Mouse (Mus musculus): ENCODE data around the gene Ccnb1ip1. TPM values are rescaled to one million over a fixed set of nuclear protein-coding genes. Genes with fewer than 3 reads are reported as not detected.

Ccnb1ip1 gene
- polyA plus RNA-seq, 2 experiments: not detected

DNA sequence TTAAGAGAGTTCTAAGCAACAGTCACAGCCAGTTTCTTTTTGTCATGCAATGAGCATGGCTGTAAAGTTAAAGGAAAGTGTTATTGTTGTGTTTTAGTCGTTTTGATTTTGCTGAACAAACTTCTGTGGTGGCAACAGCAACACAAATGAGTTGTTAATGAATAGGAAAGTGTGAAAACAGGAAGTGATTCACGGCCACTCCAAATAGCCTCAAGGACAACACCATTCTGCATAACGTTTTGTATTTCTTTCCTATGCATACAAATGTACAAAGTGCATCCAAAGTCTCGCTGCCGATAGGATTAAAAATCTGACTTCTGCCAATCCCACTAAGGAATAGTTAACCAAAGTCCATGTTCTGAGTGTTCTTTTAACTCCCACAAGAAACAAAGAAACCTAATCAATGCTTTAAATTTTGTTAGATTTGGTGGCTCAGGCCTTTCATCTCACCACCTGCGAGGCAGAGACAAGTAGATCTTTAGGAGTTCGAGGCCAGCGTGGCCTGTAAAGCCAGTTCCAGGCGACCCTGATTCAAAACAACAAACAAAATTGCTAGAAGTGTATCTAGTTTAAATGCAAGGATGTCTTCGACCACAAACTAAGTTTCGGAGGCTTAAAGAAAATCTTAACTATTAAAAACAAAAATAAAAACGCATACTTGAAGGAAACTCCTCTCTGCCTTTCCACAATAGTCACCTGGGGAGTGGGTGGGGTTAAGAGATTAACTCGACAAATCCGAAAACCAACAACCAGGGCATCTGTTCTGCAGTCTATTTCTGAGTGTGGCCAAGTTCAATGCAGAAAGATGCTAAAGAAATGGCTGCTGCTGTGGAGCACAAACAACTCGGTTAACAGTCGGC lies 22.9 kb downstream of the Ccnb1ip1 start:
- Histone ChIP-seq H3K9me3 (ENCODE audit: control insufficient read depth, low read length) (no peaks in the 10 kb centered on the region), H3K4me3 (ENCODE audit: insufficient read depth in 1 of 2, low read depth in 2 of 2, low read length in 2 of 2) (peak overlapping the region; percentile 74 to 92), H3K27ac (no peak overlapping the region; the same call in 1 of the 2 replicates), H3K36me3 (replicated peaks; ENCODE audit: control insufficient read depth, insufficient read depth, low read depth) (no peaks in the 10 kb centered on the region), H3K4me1 (replicated peaks; ENCODE audit: control insufficient read depth in 2 of 2, insufficient read depth in 2 of 2, low read length in 1 of 2) (peaks cover 0 to 4% of the 10 kb centered on the region in 2 experiments; a peak in 3 of 4 replicates), H3K4me2 (ENCODE audit: low read depth) (peak overlapping the region; percentile 79), H3K9ac (replicated peaks) (peak overlapping the region; percentile 87), H3K27me3 (ENCODE audit: control insufficient read depth, insufficient read depth, low read length) (no peaks in the 10 kb centered on the region)
- peak; percentile 62; the same call in 1 of the 2 replicates for ATAC-seq (ENCODE audit: insufficient read depth)
- DNase-seq (ENCODE audit: low read depth in 3 of 3, low spot score in 3 of 3): no peak
- WGBS (ENCODE audit: insufficient replicate concordance): 16% methylated on average over 16 of the region's 16 CpGs
- TF ChIP-seq CTCF (IDR thresholded peaks at IDR 0.05; ENCODE audit: low read depth) (no peak), EP300 (IDR thresholded peaks at IDR 0.05; ENCODE audit: low read depth) (no peak)

DNA sequence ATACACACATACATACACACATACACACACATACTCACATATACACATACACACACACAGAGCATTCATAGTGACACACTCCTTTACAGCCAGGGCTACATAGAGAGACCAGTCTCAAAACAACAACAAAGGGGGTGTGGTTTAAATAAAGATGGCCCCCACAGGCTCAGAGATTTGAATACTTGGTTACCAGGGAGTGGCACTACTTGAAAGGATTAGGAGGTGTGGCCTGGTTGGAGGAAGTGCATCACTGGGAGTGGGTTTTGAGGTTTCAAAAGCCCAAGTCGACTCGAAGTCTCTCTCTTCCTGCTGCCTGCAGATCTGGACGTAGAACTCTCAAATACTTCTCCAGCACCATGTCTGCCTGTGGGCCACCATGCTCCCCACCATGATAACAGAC lies 25.4 kb downstream of the Ccnb1ip1 start:
- WGBS (ENCODE audit: insufficient replicate concordance): 55% methylated on average over 3 of the region's 3 CpGs
- Histone ChIP-seq H3K9me3 (ENCODE audit: control insufficient read depth, low read length) (no peaks in the 10 kb centered on the region), H3K4me3 (ENCODE audit: insufficient read depth in 1 of 2, low read depth in 2 of 2, low read length in 2 of 2) (no peak overlapping the region), H3K4me2 (ENCODE audit: low read depth) (no peak overlapping the region), H3K4me1 (replicated peaks; ENCODE audit: control insufficient read depth in 2 of 2, insufficient read depth in 2 of 2, low read length in 1 of 2) (peaks cover 0 to 4% of the 10 kb centered on the region in 2 experiments; a peak in 3 of 4 replicates), H3K27ac (no peak overlapping the region), H3K9ac (replicated peaks) (no peak overlapping the region), H3K36me3 (replicated peaks; ENCODE audit: control insufficient read depth, insufficient read depth, low read depth) (no peaks in the 10 kb centered on the region), H3K27me3 (ENCODE audit: control insufficient read depth, insufficient read depth, low read length) (no peaks in the 10 kb centered on the region)
- DNase-seq (ENCODE audit: low read depth in 3 of 3, low spot score in 3 of 3) (no peak), ATAC-seq (ENCODE audit: insufficient read depth) (no peak)
- TF ChIP-seq EP300 (IDR thresholded peaks at IDR 0.05; ENCODE audit: low read depth) (no peak), CTCF (IDR thresholded peaks at IDR 0.05; ENCODE audit: low read depth) (no peak)

DNA sequence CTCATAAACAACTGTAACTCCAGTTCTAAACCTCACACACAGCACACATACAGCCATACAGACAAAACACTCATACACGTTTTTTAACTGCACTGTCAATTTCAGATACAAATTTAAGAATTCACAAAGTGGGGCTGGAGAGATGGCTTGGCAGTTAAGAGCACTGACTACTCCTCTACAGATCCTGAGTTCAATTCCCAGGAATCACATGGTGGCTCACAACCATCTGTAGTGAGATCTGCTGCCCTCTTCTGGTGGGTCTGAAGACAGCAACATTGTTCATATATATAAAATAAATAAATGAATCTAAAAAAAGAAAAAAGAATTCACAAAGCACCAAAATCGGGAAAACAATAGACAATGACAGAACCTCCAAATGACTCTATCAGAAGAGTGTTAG lies 36.2 kb downstream of the Ccnb1ip1 start:
- Histone ChIP-seq H3K4me1 (replicated peaks; ENCODE audit: control insufficient read depth in 2 of 2, insufficient read depth in 2 of 2, low read length in 1 of 2) (no peaks in the 10 kb centered on the region), H3K9ac (replicated peaks) (no peak overlapping the region), H3K27ac (no peak overlapping the region), H3K4me2 (ENCODE audit: low read depth) (no peak overlapping the region), H3K4me3 (ENCODE audit: insufficient read depth in 1 of 2, low read depth in 2 of 2, low read length in 2 of 2) (no peak overlapping the region), H3K9me3 (ENCODE audit: control insufficient read depth, low read length) (no peaks in the 10 kb centered on the region), H3K36me3 (replicated peaks; ENCODE audit: control insufficient read depth, insufficient read depth, low read depth) (peaks cover 3% of the 10 kb centered on the region; the same call in 1 of the 2 replicates), H3K27me3 (ENCODE audit: control insufficient read depth, insufficient read depth, low read length) (no peaks in the 10 kb centered on the region)
- WGBS (ENCODE audit: insufficient replicate concordance): 53% methylated on average over 2 of the region's 2 CpGs
- TF ChIP-seq CTCF (IDR thresholded peaks at IDR 0.05; ENCODE audit: low read depth) (peak; percentile 38; the same call in 1 of the 2 replicates), EP300 (IDR thresholded peaks at IDR 0.05; ENCODE audit: low read depth) (no peak)
- ATAC-seq (ENCODE audit: insufficient read depth) (no peak), DNase-seq (ENCODE audit: low read depth in 3 of 3, low spot score in 3 of 3) (no peak)

DNA sequence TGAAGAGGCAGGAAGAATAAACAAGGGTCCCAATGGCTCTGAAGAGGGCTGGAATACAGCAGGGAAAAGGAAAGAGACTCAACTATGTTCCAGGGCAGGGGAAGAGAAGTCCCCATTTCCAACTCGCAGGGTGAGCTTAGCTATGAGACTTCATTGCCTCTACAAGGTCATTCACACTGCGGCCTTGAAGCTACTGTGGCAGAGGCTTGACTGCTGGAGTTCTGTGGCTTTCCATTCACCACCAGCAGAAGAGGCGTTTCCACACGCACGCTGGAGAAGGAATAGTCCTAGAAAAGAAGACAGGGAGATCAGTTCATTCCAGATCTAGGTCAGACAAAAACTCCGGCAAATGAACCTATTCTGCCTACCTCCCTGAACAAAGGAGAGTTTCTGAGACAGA lies 41.8 kb downstream of the Ccnb1ip1 start:
- ATAC-seq (ENCODE audit: insufficient read depth): no peak
- Histone ChIP-seq H3K4me1 (replicated peaks; ENCODE audit: control insufficient read depth in 2 of 2, insufficient read depth in 2 of 2, low read length in 1 of 2) (no peaks in the 10 kb centered on the region), H3K4me3 (ENCODE audit: insufficient read depth in 1 of 2, low read depth in 2 of 2, low read length in 2 of 2) (no peak overlapping the region), H3K4me2 (ENCODE audit: low read depth) (no peak overlapping the region), H3K36me3 (replicated peaks; ENCODE audit: control insufficient read depth, insufficient read depth, low read depth) (no peaks in the 10 kb centered on the region), H3K9ac (replicated peaks) (no peak overlapping the region), H3K9me3 (ENCODE audit: control insufficient read depth, low read length) (no peaks in the 10 kb centered on the region), H3K27me3 (ENCODE audit: control insufficient read depth, insufficient read depth, low read length) (no peaks in the 10 kb centered on the region), H3K27ac (no peak overlapping the region)
- no peak for TF ChIP-seq EP300 (IDR thresholded peaks at IDR 0.05; ENCODE audit: low read depth)
- no peak for TF ChIP-seq CTCF (IDR thresholded peaks at IDR 0.05; ENCODE audit: low read depth)
- no peak for DNase-seq (ENCODE audit: low read depth in 3 of 3, low spot score in 3 of 3)
- 83% methylated on average over 6 of the region's 6 CpGs for whole genome bisulfite sequencing (ENCODE audit: insufficient replicate concordance)

DNA sequence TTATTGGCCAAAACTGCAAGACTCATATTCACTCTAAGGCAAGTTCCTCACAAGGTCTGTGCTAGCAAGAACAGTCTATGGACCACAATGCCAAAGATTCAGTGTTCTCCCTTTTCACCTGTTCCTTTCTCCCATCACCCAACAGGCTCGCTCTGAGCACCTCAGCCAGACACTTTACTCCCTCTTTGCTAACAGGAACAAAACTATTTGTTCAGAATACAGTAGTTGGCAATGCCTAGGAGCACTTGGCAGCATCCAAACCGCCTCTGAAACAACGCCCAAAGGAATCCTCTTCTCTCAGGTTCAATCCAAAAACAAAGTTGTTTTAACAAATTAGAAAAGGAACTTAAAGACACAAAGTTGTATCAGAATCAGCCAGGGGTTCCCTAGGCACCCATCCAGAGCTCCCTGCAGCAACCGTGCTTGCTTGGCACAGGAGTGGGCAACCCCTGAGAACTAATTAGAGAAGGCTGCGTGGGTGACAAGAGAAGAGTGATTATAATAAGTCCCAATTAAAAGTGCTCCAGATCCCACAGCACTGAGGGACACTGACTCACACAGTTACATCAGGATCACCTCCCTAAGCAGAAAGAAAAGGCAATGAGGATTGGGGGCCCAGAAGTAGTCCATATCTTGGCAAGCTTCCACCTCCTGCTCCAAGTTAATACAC lies 49.0 kb downstream of the Ccnb1ip1 start:
- no peak overlapping the region for H3K9ac ChIP-seq (replicated peaks)
- no peak for DNase-seq (ENCODE audit: low read depth in 3 of 3, low spot score in 3 of 3)
- H3K9me3 ChIP-seq (ENCODE audit: control insufficient read depth, low read length): no peaks in the 10 kb centered on the region
- no peak overlapping the region for H3K27ac ChIP-seq
- H3K4me3 ChIP-seq (ENCODE audit: insufficient read depth in 1 of 2, low read depth in 2 of 2, low read length in 2 of 2): no peak overlapping the region
- no peak for ATAC-seq (ENCODE audit: insufficient read depth)
- no peak for TF ChIP-seq EP300 (IDR thresholded peaks at IDR 0.05; ENCODE audit: low read depth)
- no peak for TF ChIP-seq CTCF (IDR thresholded peaks at IDR 0.05; ENCODE audit: low read depth)
- 53% methylated on average over 5 of the region's 5 CpGs for WGBS (ENCODE audit: insufficient replicate concordance)
- H3K4me2 ChIP-seq (ENCODE audit: low read depth): no peak overlapping the region
- no peaks in the 10 kb centered on the region for H3K4me1 ChIP-seq (replicated peaks; ENCODE audit: control insufficient read depth in 2 of 2, insufficient read depth in 2 of 2, low read length in 1 of 2)
- no peaks in the 10 kb centered on the region for H3K36me3 ChIP-seq (replicated peaks; ENCODE audit: control insufficient read depth, insufficient read depth, low read depth)
- no peaks in the 10 kb centered on the region for H3K27me3 ChIP-seq (ENCODE audit: control insufficient read depth, insufficient read depth, low read length)
